7 mouse cellular contexts compared by ENCODE assay signal in the genomic region with DNA sequence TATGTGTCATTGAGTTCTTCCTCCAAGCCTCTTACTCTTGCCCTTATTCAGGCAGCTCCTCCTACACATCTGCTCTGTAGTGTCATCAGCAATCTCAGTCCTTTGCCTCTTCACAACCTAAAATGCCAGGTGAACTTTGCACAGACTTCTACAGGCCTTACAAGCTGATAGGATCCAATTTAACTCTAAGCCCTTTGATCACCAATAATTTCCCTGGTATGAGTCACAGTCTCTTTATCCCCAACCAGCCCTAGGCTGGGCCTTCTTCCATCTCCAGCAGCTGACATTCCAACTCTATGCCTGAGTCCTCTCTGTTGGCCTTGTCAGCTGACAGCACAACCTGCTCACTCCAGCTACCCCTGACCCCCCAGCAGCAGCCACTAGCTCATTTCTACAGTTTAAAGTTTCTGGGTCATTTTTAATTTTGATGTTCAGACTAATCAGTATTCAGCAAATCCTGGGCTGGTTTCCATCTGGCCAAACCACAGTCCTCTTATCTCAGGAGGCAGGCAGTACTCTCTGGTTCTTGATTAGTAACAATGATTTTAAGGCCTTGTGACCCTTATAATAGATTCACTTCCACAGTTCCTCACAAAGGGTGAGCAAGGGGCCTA. TPM values are rescaled to one million over a fixed set of nuclear protein-coding genes. Genes with fewer than 3 reads are reported as not detected.
DNase-seq lines count a peak whose midpoint lies in the region; ATAC-seq lines count a peak whose summit lies in the region.

No protein-coding gene starts in this region.

- no peaks in the 10 kb centered on the region for H3K27me3 ChIP-seq in kidney, embryonic 14.5 days (ENCODE audit: control insufficient read depth, insufficient read depth, low read length)
- no peaks in the 10 kb centered on the region for H3K27me3 ChIP-seq in midbrain, embryonic 13.5 days

- no peaks in the 10 kb centered on the region for H3K36me3 ChIP-seq in kidney, embryonic 14.5 days (ENCODE audit: control insufficient read depth, insufficient read depth, low read length)
- no peaks in the 10 kb centered on the region for H3K36me3 ChIP-seq in macrophage (ENCODE audit: inconsistent target)
- no peaks in the 10 kb centered on the region for H3K36me3 ChIP-seq in midbrain, embryonic 13.5 days

- H3K4me3 ChIP-seq in kidney, embryonic 14.5 days (ENCODE audit: low read length), result no peak overlapping the region
- no peak overlapping the region for H3K4me3 ChIP-seq in macrophage (ENCODE audit: inconsistent target)
- no peak overlapping the region for H3K4me3 ChIP-seq in midbrain, embryonic 13.5 days (replicated peaks)

- DNase-seq in adrenal gland, postnatal 25 days, result peak; percentile 18
- DNase-seq in gastrocnemius, postnatal 36 days, result peak; percentile 41 to 45
- DNase-seq in frontal cortex, postnatal 25 days (ENCODE audit: low spot score in 2 of 2), result no peak

- no peaks in the 10 kb centered on the region for H3K79me2 ChIP-seq in macrophage (ENCODE audit: inconsistent target)

- peak; percentile 77 for ATAC-seq in kidney, embryonic 14.5 days (ENCODE audit: low FRiP score, low TSS enrichment)
- no peak for ATAC-seq in midbrain, embryonic 13.5 days
- ATAC-seq in cerebellum, adult (ENCODE audit: insufficient number of reproducible peaks, low FRiP score, low TSS enrichment), result no peak

- H3K4me2 ChIP-seq in kidney, embryonic 14.5 days (replicated peaks; ENCODE audit: low read depth, low read length), result no peak overlapping the region
- no peak overlapping the region for H3K4me2 ChIP-seq in midbrain, embryonic 13.5 days (replicated peaks)

- peaks cover 10% of the 10 kb centered on the region; the same call in 1 of the 2 replicates for H3K4me1 ChIP-seq in kidney, embryonic 14.5 days (ENCODE audit: control insufficient read depth, insufficient read depth, low read length)
- H3K4me1 ChIP-seq in midbrain, embryonic 13.5 days (replicated peaks), result no peaks in the 10 kb centered on the region

- no peaks in the 10 kb centered on the region for H3K9me3 ChIP-seq in kidney, embryonic 14.5 days (ENCODE audit: control insufficient read depth, low read length)
- H3K9me3 ChIP-seq in midbrain, embryonic 13.5 days, result no peaks in the 10 kb centered on the region

- H3K27ac ChIP-seq in kidney, embryonic 14.5 days (ENCODE audit: low read depth, low read length), result peak overlapping the region; percentile 76; the same call in 1 of the 2 replicates
- H3K27ac ChIP-seq in macrophage, result peak overlapping the region; percentile 60
- H3K27ac ChIP-seq in midbrain, embryonic 13.5 days, result no peak overlapping the region

- intact Hi-C loops in gastrocnemius, postnatal 36 days (cut with DNase I), result no loop called here

- H3K9ac ChIP-seq in kidney, embryonic 14.5 days (ENCODE audit: low read depth, low read length), result no peak overlapping the region
- no peak overlapping the region for H3K9ac ChIP-seq in midbrain, embryonic 13.5 days (replicated peaks)

RNA-seq across cellular contexts. Expression of a gene that starts 8.1 kb away (rescaled TPM):
- 179 and 185 TPM in 2 replicates for total RNA-seq in adrenal gland, postnatal 25 days (2021)
- 10 to 100 TPM; 82.0 to 82.4 TPM for total RNA-seq in gastrocnemius, postnatal 36 days (2021)
- polyA plus RNA-seq in kidney, embryonic 14.5 days (2014; fragmentation: Nextera tagmentation; extraction: Ambion mirVana), result 78.2 and 110 TPM in 2 replicates
- total RNA-seq in macrophage (2018; cell fraction: chromatin; rRNA removed), result 100 to 1,000 TPM in 17 of 26 experiments, 10 to 100 TPM in 9; 60.0 to 163 (median 111) TPM
- total RNA-seq in macrophage (2018; cell fraction: cytosol; rRNA removed), result 100 to 1,000 TPM; 108 to 172 (median 132) TPM
- total RNA-seq in macrophage (2018; cell fraction: nucleus; rRNA removed), result 100 to 1,000 TPM in 19 of 26 experiments, 10 to 100 TPM in 7; 66.8 to 268 (median 124) TPM
- 93.1 to 460 TPM (median 147 TPM) in 3 replicates for polyA plus RNA-seq in macrophage (2018)
- 57.0 and 58.7 TPM in 2 replicates for polyA plus RNA-seq in midbrain, embryonic 13.5 days (2015; fragmentation: Nextera tagmentation; extraction: Ambion mirVana)

RNA-seq across cellular contexts. Expression of a gene that starts 16.1 kb away (rescaled TPM):
- total RNA-seq in adrenal gland, postnatal 25 days (2021), result 12.7 and 14.2 TPM in 2 replicates
- total RNA-seq in gastrocnemius, postnatal 36 days (2021), result 1 to 10 TPM; 5.5 to 6.2 TPM
- 32.4 and 40.9 TPM in 2 replicates for polyA plus RNA-seq in kidney, embryonic 14.5 days (2014; fragmentation: Nextera tagmentation; extraction: Ambion mirVana)
- total RNA-seq in macrophage (2018; cell fraction: chromatin; rRNA removed), result 10 to 100 TPM in 2 of 26 experiments, 1 to 10 TPM in 22, under 1 TPM in 2; 0.75 to 11.4 (median 4.7) TPM
- total RNA-seq in macrophage (2018; cell fraction: cytosol; rRNA removed), result 10 to 100 TPM in 17 of 26 experiments, 1 to 10 TPM in 9; 4.6 to 18.8 (median 11.2) TPM
- 10 to 100 TPM in 8 of 26 experiments, 1 to 10 TPM in 18; 1.3 to 19.1 (median 6.0) TPM for total RNA-seq in macrophage (2018; cell fraction: nucleus; rRNA removed)
- 9.7 to 15.8 TPM (median 10.5 TPM) in 3 replicates for polyA plus RNA-seq in macrophage (2018)
- polyA plus RNA-seq in midbrain, embryonic 13.5 days (2015; fragmentation: Nextera tagmentation; extraction: Ambion mirVana), result 17.0 and 17.6 TPM in 2 replicates

RNA-seq across cellular contexts. Expression of a gene that starts 42.3 kb away (rescaled TPM):
- total RNA-seq in adrenal gland, postnatal 25 days (2021), result 156 and 173 TPM in 2 replicates
- 10 to 100 TPM; 77.9 to 80.8 TPM for total RNA-seq in gastrocnemius, postnatal 36 days (2021)
- 46.1 and 80.4 TPM in 2 replicates for polyA plus RNA-seq in kidney, embryonic 14.5 days (2014; fragmentation: Nextera tagmentation; extraction: Ambion mirVana)
- total RNA-seq in macrophage (2018; cell fraction: chromatin; rRNA removed), result 100 to 1,000 TPM; 158 to 384 (median 232) TPM
- 10 to 100 TPM; 23.6 to 98.7 (median 54.9) TPM for total RNA-seq in macrophage (2018; cell fraction: cytosol; rRNA removed)
- total RNA-seq in macrophage (2018; cell fraction: nucleus; rRNA removed), result 100 to 1,000 TPM in 16 of 26 experiments, 10 to 100 TPM in 10; 60.0 to 236 (median 129) TPM
- polyA plus RNA-seq in macrophage (2018), result 21.9 to 44.8 TPM (median 33.0 TPM) in 3 replicates
- polyA plus RNA-seq in midbrain, embryonic 13.5 days (2015; fragmentation: Nextera tagmentation; extraction: Ambion mirVana), result 66.4 and 81.6 TPM in 2 replicates

Comparison
In these comparisons a context has a peak if more than half of its experiments do, and no peak if none do; other contexts are left out.
1. DNase-seq: peak in adrenal gland, postnatal 25 days (single experiment) and gastrocnemius, postnatal 36 days (2 of 2); none in frontal cortex, postnatal 25 days (0 of 2).